ENCODE assay signal across 21 mouse cellular contexts in genomic region chr11:107252026-107252425, GRCm38 (mm10).
DNase-seq lines count a peak whose midpoint lies in the region; ATAC-seq and TF ChIP-seq lines count a peak whose summit lies in the region.
"Had no signal": no experiment of that assay in that cellular context is flagged by ENCODE, and none has a peak within 500 bp of the region (broad histone marks: within the 10 kb centered on the region; RNA-seq: fewer than 3 reads in every experiment).

No protein-coding gene starts in this region.

- intact Hi-C loops in gastrocnemius, adult 2 months (cut with DNase I) = no loop called here

- ATAC-seq in megakaryocyte-erythroid progenitor cell, adult 5-6 weeks (replicated peaks; ENCODE audit: low FRiP score, low TSS enrichment, poor library complexity, severe bottlenecking) = no peak
- ATAC-seq: activated CD4-positive, CD25-positive, alpha-beta regulatory T cell, adult 4 months; forebrain, embryonic 15.5 days; intestine, postnatal 0 days had no signal

- H3K27ac ChIP-seq in gastrocnemius, adult 2 months = peak overlapping the region; percentile 84
- H3K27ac ChIP-seq: embryonic facial prominence, embryonic 15.5 days; forebrain, embryonic 12.5 days; forebrain, embryonic 15.5 days; hindbrain, embryonic 12.5 days; hindbrain, embryonic 15.5 days had no signal

- no peak overlapping the region for H3K4me3 ChIP-seq in gastrocnemius, adult 2 months
- H3K4me3 ChIP-seq: embryonic facial prominence, embryonic 15.5 days; forebrain, embryonic 12.5 days; forebrain, embryonic 15.5 days; hindbrain, embryonic 12.5 days; hindbrain, embryonic 15.5 days had no signal

- peak; percentile 41 to 69 for DNase-seq in cerebellum, postnatal 10 days
- no peak for DNase-seq in cerebellum, adult 11 months
- peak; percentile 21 to 27 for DNase-seq in cerebellum, postnatal 36 days
- no peak for DNase-seq in cerebellum, adult 8-10 months
- no peak for DNase-seq in gastrocnemius, adult 2 months
- DNase-seq in gastrocnemius, postnatal 25 days = no peak
- DNase-seq: adrenal gland, adult 8-10 months; adrenal gland, postnatal 25 days; cerebellum, adult 9-11 months; embryo, embryonic 11 days; gastrocnemius, postnatal 36 days; heart, adult 11 months; kidney, adult 2 months had no signal

- no peak for TF ChIP-seq CTCF in gastrocnemius, adult 2 months (IDR thresholded peaks at IDR 0.05)

Comparison
In these comparisons a context has a peak if more than half of its experiments do, and no peak if none do; other contexts are left out.
1. DNase-seq: peak in cerebellum, postnatal 10 days (2 of 2) and cerebellum, postnatal 36 days (2 of 2); none in cerebellum, adult 11 months (single experiment), cerebellum, adult 8-10 months (single experiment), gastrocnemius, adult 2 months (single experiment) and gastrocnemius, postnatal 25 days (single experiment).